Mouse (Mus musculus) lung, postnatal 25 days (tissue): ENCODE measurements around the gene Zfp445.
A peak's percentile ranks its signal among the peaks of the same experiment; 100 is the strongest.

Experiments used
- DNase-seq: peaks from one replicate; pipeline ENCODE4 v3.0.0; 2022; ENCODE audit warnings: low spot score

The Zfp445 gene

GRCm38 (mm10) chr9:122836126-122836525 lies 29.7 kb downstream of the Zfp445 start:
- DNase-seq, result no peak

- DNase-seq, result no peak
These were observed 35.9 kb downstream of the Zfp445 start for GRCm38 (mm10) chr9:122829826-122830380.

DNA sequence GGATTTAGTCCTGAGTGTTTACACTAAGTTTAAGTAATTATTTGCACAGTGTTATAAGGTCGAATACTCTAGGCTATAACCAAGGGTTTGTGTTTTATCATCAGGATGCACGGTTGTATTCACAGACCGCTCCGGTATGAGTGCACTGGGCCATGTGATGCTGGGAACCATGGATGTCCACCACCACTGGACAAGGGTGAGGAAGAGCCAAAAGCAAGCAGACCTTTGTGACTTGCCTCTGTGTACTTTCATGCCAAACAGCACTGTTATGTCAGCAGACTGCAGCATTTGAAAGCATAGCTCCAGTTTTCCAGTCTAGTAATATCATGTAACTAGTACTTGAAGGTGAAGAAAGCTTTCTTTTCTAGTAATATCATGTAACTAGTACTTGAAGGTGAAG lies 39.1 kb downstream of the Zfp445 start:
- no peak for DNase-seq

- no peak for DNase-seq
These were observed 42.3 kb downstream of the Zfp445 start for GRCm38 (mm10) chr9:122823374-122824017.

DNA sequence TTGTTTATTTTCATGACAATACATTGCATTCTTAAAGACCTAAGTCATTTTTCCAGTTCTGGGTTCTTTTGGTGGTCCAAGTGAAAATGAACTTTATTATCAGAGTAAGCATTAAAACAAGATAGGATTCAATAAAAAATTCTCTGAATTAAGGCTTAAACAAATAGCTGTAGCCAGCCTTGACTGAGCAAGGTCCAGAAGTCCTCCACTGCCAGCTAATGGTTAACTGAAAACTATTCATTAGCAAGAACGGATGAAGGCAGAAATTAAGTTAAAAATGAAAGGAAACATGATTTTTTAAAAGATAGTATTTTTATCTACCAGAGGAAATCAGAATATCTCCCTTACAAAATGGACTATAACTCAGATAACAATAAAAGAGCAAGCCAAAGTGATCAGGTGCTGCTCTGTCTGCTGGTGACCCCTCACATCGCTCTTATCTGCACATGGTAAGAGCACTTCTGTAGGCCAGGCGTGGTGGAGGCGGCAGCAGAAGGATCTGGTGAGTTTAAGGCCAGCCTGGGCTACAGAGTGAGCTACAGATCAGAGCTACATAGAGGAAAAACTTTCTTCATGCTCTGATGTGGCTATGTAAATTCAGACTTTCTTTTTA lies 50.5 kb downstream of the Zfp445 start:
- DNase-seq, result no peak

DNA sequence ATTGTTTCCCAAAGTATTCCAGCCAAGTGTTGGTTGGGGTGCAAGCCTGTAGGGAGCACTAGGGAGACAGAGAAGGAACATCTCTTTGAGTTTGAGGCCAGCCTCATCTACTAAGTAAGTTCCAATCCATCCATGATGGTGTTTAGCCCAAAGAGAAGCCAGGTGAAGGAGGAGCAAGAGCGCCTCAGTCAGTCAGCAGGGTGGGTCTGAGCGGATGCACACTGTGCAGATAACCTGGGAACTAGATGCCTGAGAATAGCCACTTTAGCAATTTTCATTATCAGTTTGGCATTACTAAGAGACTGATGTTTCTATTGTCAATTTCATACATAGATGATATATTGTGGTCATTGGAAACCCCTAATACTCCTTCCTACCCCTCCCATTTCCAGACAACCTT lies 51.0 kb downstream of the Zfp445 start:
- DNase-seq, result no peak

- no peak for DNase-seq
These were observed 53.4 kb downstream of the Zfp445 start for GRCm38 (mm10) chr9:122812386-122812785.

DNA sequence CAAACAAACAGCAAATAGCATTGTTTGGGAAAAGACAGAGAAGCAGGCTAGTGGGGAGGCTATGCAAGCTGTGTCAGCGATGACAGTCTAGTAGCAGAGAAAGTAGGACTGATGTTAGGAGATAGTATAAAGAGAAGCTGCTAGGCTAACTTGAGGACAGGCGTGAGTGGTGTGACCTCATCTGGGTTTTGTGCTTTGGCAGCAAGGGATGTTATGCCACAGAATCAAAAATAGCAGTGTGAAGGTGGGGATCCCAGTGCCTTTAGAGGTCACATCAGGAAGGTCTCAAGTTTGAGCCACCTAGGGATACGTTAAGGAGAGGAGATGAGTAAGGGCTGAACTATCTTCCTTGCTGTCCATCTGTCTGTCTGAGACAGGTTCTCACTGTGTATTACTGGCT lies 55.6 kb downstream of the Zfp445 start:
- DNase-seq, result no peak

DNA sequence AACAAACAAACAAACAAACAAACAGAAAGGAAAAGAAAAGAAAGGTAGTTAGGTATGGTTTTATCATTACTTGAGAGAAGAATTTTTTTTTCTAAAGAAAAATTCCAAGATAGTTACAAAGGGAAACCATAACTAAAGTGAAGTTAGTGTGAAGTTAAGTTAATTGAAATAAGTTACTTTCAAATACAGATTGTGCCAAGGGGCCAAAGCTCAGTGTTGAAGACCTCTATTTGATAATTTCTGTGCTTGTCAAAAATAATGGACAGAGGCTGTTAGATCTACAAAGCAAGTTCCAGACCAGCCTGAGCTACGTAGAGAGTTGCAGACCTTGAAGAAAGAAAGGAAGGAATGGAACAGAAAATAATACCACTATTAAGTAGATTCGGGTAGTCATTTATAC lies 58.6 kb downstream of the Zfp445 start:
- no peak for DNase-seq

DNA sequence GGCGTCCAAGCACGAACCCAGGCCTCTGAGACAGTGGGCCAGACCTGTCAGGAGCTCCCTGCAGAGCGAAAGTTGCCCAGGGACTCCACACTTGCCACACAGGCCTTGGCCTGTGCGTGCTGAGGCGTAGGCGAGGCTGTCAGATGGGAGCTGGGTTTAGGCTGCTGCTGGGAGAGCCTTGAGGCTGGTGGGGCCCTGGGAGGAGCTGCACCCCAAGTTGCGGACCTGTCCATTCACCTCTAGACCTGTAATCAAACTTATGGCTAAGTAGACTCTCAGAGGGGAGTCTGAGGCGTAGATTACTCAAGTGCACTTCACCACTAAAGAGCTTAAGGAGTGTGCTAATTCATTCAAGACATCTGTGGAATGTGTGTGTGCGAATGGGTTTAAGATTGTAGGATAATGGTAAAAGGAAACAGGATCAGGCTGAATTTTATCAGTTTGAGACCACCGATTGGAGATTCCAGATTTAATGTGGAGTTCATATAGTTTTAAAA lies 59.9 kb downstream of the Zfp445 start:
- DNase-seq, result peak; percentile 71

DNA sequence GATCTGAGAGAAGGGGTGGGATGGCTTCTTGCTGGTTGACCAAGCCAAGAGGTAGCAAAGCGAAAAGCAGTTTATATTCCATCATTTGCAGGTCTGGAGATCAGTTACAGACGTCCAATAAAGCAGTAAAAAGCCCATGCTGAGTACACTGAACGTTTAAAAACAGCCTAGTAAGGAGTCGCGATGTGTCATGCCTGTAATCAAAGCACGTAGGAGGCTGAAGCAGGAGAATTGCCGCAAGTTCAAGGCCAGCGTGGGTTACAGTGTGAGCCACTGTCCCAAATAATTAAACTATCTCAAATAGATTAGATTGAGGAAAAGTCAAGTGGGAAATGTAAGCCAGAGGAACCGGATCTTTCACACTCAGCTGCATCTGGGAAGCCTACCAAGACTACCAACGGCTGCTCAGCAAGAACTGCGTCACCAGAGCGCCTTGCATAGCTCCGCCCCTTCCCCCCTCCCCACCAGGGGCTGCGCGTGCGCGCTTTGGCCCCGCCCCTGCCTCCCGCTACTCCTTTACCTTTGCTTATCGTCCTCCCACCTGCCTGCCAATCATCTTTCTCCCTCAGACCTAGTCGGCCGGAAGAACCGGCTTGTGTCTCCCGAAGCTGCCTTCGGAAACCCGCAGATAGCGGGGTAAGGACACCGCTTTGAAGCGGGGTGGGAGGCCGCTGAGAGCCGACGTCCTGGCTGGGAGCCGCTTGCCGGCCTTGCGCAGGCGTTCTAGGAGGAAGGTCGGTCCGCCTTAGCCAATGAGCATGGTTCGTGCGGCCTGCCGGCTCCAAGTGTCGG lies 60.6 kb downstream of the Zfp445 start, which contains the start of gene Tcaim:
Gene Tcaim (plus strand): TSS at position 487 of the 792 bp plus-strand sequence.
- DNase-seq, result peak; percentile 92
